In genomic region chr10:18020846-18021245, GRCm38 (mm10) we compare ENCODE assay signal across 10 mouse cellular contexts. TPM values are rescaled to one million over a fixed set of nuclear protein-coding genes. Genes with fewer than 3 reads are reported as not detected.
DNase-seq lines count a peak whose midpoint lies in the region; ATAC-seq and TF ChIP-seq lines count a peak whose summit lies in the region.
"Had no signal": no experiment of that assay in that cellular context is flagged by ENCODE, and none has a peak within 500 bp of the region (broad histone marks: within the 10 kb centered on the region; RNA-seq: fewer than 3 reads in every experiment).

No protein-coding gene starts in this region.

- H3K4me1 ChIP-seq in intestine, postnatal 0 days (replicated peaks; ENCODE audit: control insufficient read depth, insufficient read depth, low read length), result no peaks in the 10 kb centered on the region
- no peaks in the 10 kb centered on the region for H3K4me1 ChIP-seq in intestine, embryonic 15.5 days (replicated peaks)
- peaks cover 7% of the 10 kb centered on the region for H3K4me1 ChIP-seq in forebrain, embryonic 14.5 days (ENCODE audit: control insufficient read depth, insufficient read depth, low read length)

- DNase-seq in brain, embryonic 14.5 days (ENCODE audit: low read depth), result peak; percentile 70
- DNase-seq in forebrain, embryonic 14.5 days (ENCODE audit: low spot score), result peak; percentile 70
- DNase-seq in spleen, postnatal 14 days (ENCODE audit: low spot score in 2 of 2), result no peak
- DNase-seq in lung, adult 18-20 months, result no peak
- DNase-seq: heart, postnatal 4 days; kidney, postnatal 25 days; right cerebral cortex, postnatal 25 days had no signal

- H3K27ac ChIP-seq in intestine, postnatal 0 days (ENCODE audit: low read depth, low read length), result no peak overlapping the region
- no peak overlapping the region for H3K27ac ChIP-seq in intestine, embryonic 15.5 days
- H3K27ac ChIP-seq in forebrain, embryonic 14.5 days (ENCODE audit: low read depth, low read length), result peak overlapping the region; percentile 90

- peaks cover 16% of the 10 kb centered on the region for H3K36me3 ChIP-seq in intestine, postnatal 0 days (ENCODE audit: control insufficient read depth, insufficient read depth)
- H3K36me3 ChIP-seq in intestine, embryonic 15.5 days, result peaks cover 3% of the 10 kb centered on the region; the same call in 1 of the 2 replicates
- peaks cover 26% of the 10 kb centered on the region for H3K36me3 ChIP-seq in forebrain, embryonic 14.5 days (ENCODE audit: control insufficient read depth, insufficient read depth, low read length)
- peaks cover 12% of the 10 kb centered on the region for H3K36me3 ChIP-seq in myocyte (ENCODE audit: control insufficient read depth, insufficient read depth)

- H3K79me2 ChIP-seq in myocyte (ENCODE audit: control insufficient read depth, insufficient read depth), result peaks cover 48% of the 10 kb centered on the region

- no peak overlapping the region for H3K9ac ChIP-seq in intestine, postnatal 0 days (ENCODE audit: low read depth, low read length)
- H3K9ac ChIP-seq in intestine, embryonic 15.5 days, result no peak overlapping the region
- H3K9ac ChIP-seq in forebrain, embryonic 14.5 days (ENCODE audit: low read length), result no peak overlapping the region

- H3K9me3 ChIP-seq in intestine, postnatal 0 days (ENCODE audit: control insufficient read depth), result no peaks in the 10 kb centered on the region
- no peaks in the 10 kb centered on the region for H3K9me3 ChIP-seq in intestine, embryonic 15.5 days
- no peaks in the 10 kb centered on the region for H3K9me3 ChIP-seq in forebrain, embryonic 14.5 days (replicated peaks; ENCODE audit: control insufficient read depth, low read length)

- WGBS in intestine, postnatal 0 days, result 72% methylated on average over 1 of the region's 1 CpGs
- WGBS in intestine, embryonic 15.5 days, result 83% methylated on average over 1 of the region's 1 CpGs
- WGBS in forebrain, embryonic 14.5 days, result 56% methylated on average over 1 of the region's 1 CpGs

- no peak for ATAC-seq in intestine, postnatal 0 days
- ATAC-seq in intestine, embryonic 15.5 days, result no peak
- no peak for ATAC-seq in forebrain, embryonic 14.5 days

- H3K27me3 ChIP-seq in intestine, postnatal 0 days (replicated peaks; ENCODE audit: control insufficient read depth, insufficient read depth, low read length), result no peaks in the 10 kb centered on the region
- no peaks in the 10 kb centered on the region for H3K27me3 ChIP-seq in intestine, embryonic 15.5 days (replicated peaks)
- no peaks in the 10 kb centered on the region for H3K27me3 ChIP-seq in forebrain, embryonic 14.5 days (replicated peaks; ENCODE audit: control insufficient read depth, insufficient read depth, low read length)
- no peaks in the 10 kb centered on the region for H3K27me3 ChIP-seq in myocyte (ENCODE audit: control insufficient read depth, insufficient read depth, insufficient read length)

- no peak for TF ChIP-seq POLR2A in brain, embryonic 14.5 days (IDR thresholded peaks at IDR 0.05; ENCODE audit: borderline replicate concordance, extremely low read depth, insufficient read depth, insufficient read length, poor library complexity, severe bottlenecking)
- no peak for TF ChIP-seq POLR2A in myocyte (IDR thresholded peaks at IDR 0.05; ENCODE audit: insufficient read length, low read depth)

- TF ChIP-seq CTCF in intestine, postnatal 0 days (IDR thresholded peaks at IDR 0.05; ENCODE audit: low read depth), result no peak
- no peak for TF ChIP-seq CTCF in brain, embryonic 14.5 days (IDR thresholded peaks at IDR 0.05; ENCODE audit: borderline replicate concordance, extremely low read depth, insufficient read depth, insufficient read length)

- no peak overlapping the region for H3ac ChIP-seq in myocyte (ENCODE audit: control insufficient read depth, insufficient read length)

- H3K4me2 ChIP-seq in intestine, postnatal 0 days (replicated peaks; ENCODE audit: low read depth), result peak overlapping the region; percentile 76; the same call in 1 of the 2 replicates
- no peak overlapping the region for H3K4me2 ChIP-seq in intestine, embryonic 15.5 days (replicated peaks)
- H3K4me2 ChIP-seq in forebrain, embryonic 14.5 days (ENCODE audit: low read length), result peak overlapping the region; percentile 60
- peak overlapping the region; percentile 94 for H3K4me2 ChIP-seq in myocyte (ENCODE audit: low read depth)

- no peak overlapping the region for H3K4me3 ChIP-seq in intestine, postnatal 0 days (ENCODE audit: low read depth, low read length)
- H3K4me3 ChIP-seq in intestine, embryonic 15.5 days (replicated peaks), result no peak overlapping the region
- H3K4me3 ChIP-seq in forebrain, embryonic 14.5 days (ENCODE audit: low read depth, low read length), result peak overlapping the region; percentile 48; the same call in 1 of the 2 replicates
- peak overlapping the region; percentile 97 for H3K4me3 ChIP-seq in myocyte

TF ChIP-seq in myocyte, 11 proteins besides CTCF, POLR2A, EP300 and RAD21:
- TF ChIP-seq TCF12 (IDR thresholded peaks at IDR 0.05; ENCODE audit: insufficient read depth, poor library complexity, severe bottlenecking) (no peak), CEBPB (IDR thresholded peaks at IDR 0.05; ENCODE audit: insufficient read depth, poor library complexity, severe bottlenecking) (no peak), USF1 (IDR thresholded peaks at IDR 0.05; ENCODE audit: low read depth) (no peak), POLR2AphosphoS2 (IDR thresholded peaks at IDR 0.05; ENCODE audit: insufficient read length, low read depth) (no peak), REST (IDR thresholded peaks at IDR 0.05; ENCODE audit: insufficient read depth, insufficient read length) (no peak), MAX (IDR thresholded peaks at IDR 0.05; ENCODE audit: low read depth) (no peak), MYOG (IDR thresholded peaks at IDR 0.05; ENCODE audit: control insufficient read depth in 1 of 3, insufficient read depth in 1 of 3, insufficient read length in 2 of 3, low read depth in 2 of 3) (no peak), MYOD1 (IDR thresholded peaks at IDR 0.05; ENCODE audit: control insufficient read depth in 1 of 3, insufficient read length in 2 of 3, low read depth in 2 of 3) (no peak), SRF (IDR thresholded peaks at IDR 0.05; ENCODE audit: control insufficient read depth, insufficient read length, low read depth) (no peak)

RNA-seq across cellular contexts. Expression of gene Abracl, which starts 2.2 kb away (rescaled TPM):
- 243 and 268 TPM in 2 replicates for polyA plus RNA-seq in intestine, postnatal 0 days (2015; fragmentation: Nextera tagmentation; extraction: Ambion mirVana)
- polyA plus RNA-seq in intestine, embryonic 15.5 days (2015; fragmentation: Nextera tagmentation; extraction: Ambion mirVana), result 162 and 194 TPM in 2 replicates
- 61.8 and 123 TPM in 2 replicates for polyA plus RNA-seq in brain, embryonic 14.5 days (2012; rRNA removed)
- 235 and 270 TPM in 2 replicates for polyA plus RNA-seq in forebrain, embryonic 14.5 days (2014; fragmentation: Nextera tagmentation; extraction: Ambion mirVana)
- 65.7 TPM for polyA plus RNA-seq in myocyte (2012; fragmentation: generic; extraction: Trizol)

RNA-seq across cellular contexts. Expression of gene Reps1, which starts 34.8 kb away (rescaled TPM):
- polyA plus RNA-seq in intestine, postnatal 0 days (2015; fragmentation: Nextera tagmentation; extraction: Ambion mirVana), result 6.1 and 7.7 TPM in 2 replicates
- 14.8 and 15.1 TPM in 2 replicates for polyA plus RNA-seq in intestine, embryonic 15.5 days (2015; fragmentation: Nextera tagmentation; extraction: Ambion mirVana)
- polyA plus RNA-seq in brain, embryonic 14.5 days (2012; rRNA removed), result 85.6 and 86.1 TPM in 2 replicates
- polyA plus RNA-seq in forebrain, embryonic 14.5 days (2014; fragmentation: Nextera tagmentation; extraction: Ambion mirVana), result 18.5 and 18.7 TPM in 2 replicates
- 33.7 TPM for polyA plus RNA-seq in myocyte (2012; fragmentation: generic; extraction: Trizol)

Comparison
In these comparisons a context has a peak if more than half of its experiments do, and no peak if none do; other contexts are left out.
1. H3K4me3 ChIP-seq: peak in forebrain, embryonic 14.5 days (single experiment) and myocyte (single experiment); none in intestine, postnatal 0 days (single experiment) and intestine, embryonic 15.5 days (single experiment).
2. DNase-seq: peak in brain, embryonic 14.5 days (single experiment) and forebrain, embryonic 14.5 days (single experiment); none in spleen, postnatal 14 days (0 of 2) and lung, adult 18-20 months (0 of 2).